Mouse (Mus musculus) c-Kit-positive CD71-negative TER-119-negative erythroid progenitor cells, embryonic 14.5 days (primary cell): ENCODE results near the gene Tbc1d30.

Experiments
- DNase-seq: peaks from one replicate; pipeline ENCODE4 v3.0.0-alpha.2; 2013; ENCODE audit warnings: low read depth

Gene Tbc1d30

GRCm38 (mm10) chr10:121310511-121311221 is 40.4 kb downstream of the Tbc1d30 start:
- DNase-seq = no peak

GRCm38 (mm10) chr10:121309801-121310510 is 41.1 kb downstream of the Tbc1d30 start:
- DNase-seq = no peak

GRCm38 (mm10) chr10:121309123-121309655 is 41.9 kb downstream of the Tbc1d30 start:
- no peak for DNase-seq

GRCm38 (mm10) chr10:121305441-121305840 is 45.6 kb downstream of the Tbc1d30 start:
- no peak for DNase-seq

- DNase-seq = no peak
Measured at GRCm38 (mm10) chr10:121303559-121303958, 47.5 kb downstream of the Tbc1d30 start.

GRCm38 (mm10) chr10:121301868-121302267 is 49.2 kb downstream of the Tbc1d30 start:
- no peak for DNase-seq

- no peak for DNase-seq
Measured at GRCm38 (mm10) chr10:121300659-121301058, 50.4 kb downstream of the Tbc1d30 start.

- no peak for DNase-seq
Measured at GRCm38 (mm10) chr10:121297054-121297701, 53.9 kb downstream of the Tbc1d30 start.

- no peak for DNase-seq
Measured at GRCm38 (mm10) chr10:121294471-121294870, 56.6 kb downstream of the Tbc1d30 start.

- DNase-seq = no peak
Measured at GRCm38 (mm10) chr10:121293829-121294228, 57.2 kb downstream of the Tbc1d30 start.

- DNase-seq = no peak
Measured at GRCm38 (mm10) chr10:121291272-121291917, 59.7 kb downstream of the Tbc1d30 start.

GRCm38 (mm10) chr10:121290682-121291078 is 60.4 kb downstream of the Tbc1d30 start:
- no peak for DNase-seq

GRCm38 (mm10) chr10:121289970-121290681 is 61.0 kb downstream of the Tbc1d30 start:
- no peak for DNase-seq

- DNase-seq = no peak
Measured at GRCm38 (mm10) chr10:121282926-121283325, 68.2 kb downstream of the Tbc1d30 start.

GRCm38 (mm10) chr10:121282436-121282835 is 68.6 kb downstream of the Tbc1d30 start:
- no peak for DNase-seq

- DNase-seq = no peak
Measured at GRCm38 (mm10) chr10:121280943-121281342, 70.1 kb downstream of the Tbc1d30 start.

- DNase-seq = no peak
Measured at GRCm38 (mm10) chr10:121277022-121277471, 74.0 kb downstream of the Tbc1d30 start.

- DNase-seq = no peak
Measured at GRCm38 (mm10) chr10:121274964-121275363, 76.1 kb downstream of the Tbc1d30 start.

GRCm38 (mm10) chr10:121271002-121271401 is 80.1 kb downstream of the Tbc1d30 start:
- DNase-seq = no peak

GRCm38 (mm10) chr10:121268771-121269170 is 82.3 kb downstream of the Tbc1d30 start:
- no peak for DNase-seq

- DNase-seq = no peak
Measured at GRCm38 (mm10) chr10:121264204-121264575, 86.9 kb downstream of the Tbc1d30 start.
